Comparison of ENCODE assay signal across 24 mouse cellular contexts in the genomic region with DNA sequence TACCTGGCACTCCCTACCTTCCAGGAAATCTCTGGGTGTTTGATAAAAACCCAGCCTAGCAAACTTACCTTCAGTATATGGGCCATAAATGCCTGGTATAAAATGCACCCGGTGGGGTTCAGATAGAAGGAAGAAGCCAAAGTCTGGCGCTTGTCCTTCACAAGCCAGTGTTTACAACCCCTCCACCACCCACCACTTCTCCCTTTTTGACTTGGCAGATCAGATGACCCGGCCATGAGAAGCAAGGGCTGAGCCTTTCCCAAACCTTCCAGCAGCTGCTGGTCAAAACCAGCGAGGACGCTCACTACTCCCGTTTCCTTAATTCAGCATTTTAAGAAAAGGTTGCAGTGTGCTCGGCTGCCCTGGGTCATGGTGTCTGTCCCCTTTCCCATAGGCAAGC. TPM values are rescaled to one million over a fixed set of nuclear protein-coding genes. Genes with fewer than 3 reads are reported as not detected.
DNase-seq lines count a peak whose midpoint lies in the region; ATAC-seq and TF ChIP-seq lines count a peak whose summit lies in the region.
"Had no signal": no experiment of that assay in that cellular context is flagged by ENCODE, and none has a peak within 500 bp of the region (broad histone marks: within the 10 kb centered on the region; RNA-seq: fewer than 3 reads in every experiment).

No protein-coding gene starts in this region.

- peak; percentile 96 for DNase-seq in heart, adult 11 months
- DNase-seq in spleen, adult 18-20 months, result peak; percentile 19 to 36
- DNase-seq in spleen, postnatal 10 days (ENCODE audit: low spot score in 2 of 2), result no peak
- no peak for DNase-seq in testis, postnatal 14 days (ENCODE audit: low spot score)
- DNase-seq: cerebellum, postnatal 10 days; gastrocnemius, postnatal 36 days; heart, postnatal 14 days; kidney, postnatal 10 days; liver, embryonic 13.5 days; midbrain, embryonic 14.5 days; right cerebral cortex, adult 18-20 months; thymus, postnatal 14 days had no signal

- no peaks in the 10 kb centered on the region for H3K36me3 ChIP-seq in heart, embryonic 11.5 days (ENCODE audit: control insufficient read depth, insufficient read depth, low read length)
- peaks cover 69% of the 10 kb centered on the region for H3K36me3 ChIP-seq in intestine, postnatal 0 days (ENCODE audit: control insufficient read depth, insufficient read depth)
- H3K36me3 ChIP-seq: embryonic facial prominence, embryonic 13.5 days; heart, embryonic 12.5 days; hindbrain, embryonic 13.5 days; limb, embryonic 10.5 days; liver, embryonic 13.5 days; lung, embryonic 15.5 days; neural tube, embryonic 13.5 days had no signal

- no peaks in the 10 kb centered on the region for H3K9me3 ChIP-seq in heart, embryonic 11.5 days (replicated peaks; ENCODE audit: control insufficient read depth, low read length)
- H3K9me3 ChIP-seq in intestine, postnatal 0 days (ENCODE audit: control insufficient read depth), result no peaks in the 10 kb centered on the region
- H3K9me3 ChIP-seq: embryonic facial prominence, embryonic 13.5 days; heart, embryonic 12.5 days; hindbrain, embryonic 13.5 days; limb, embryonic 10.5 days; liver, embryonic 13.5 days; lung, embryonic 15.5 days; neural tube, embryonic 13.5 days had no signal

- no peak overlapping the region for H3K4me3 ChIP-seq in heart, embryonic 11.5 days (ENCODE audit: low read depth, low read length)
- H3K4me3 ChIP-seq in intestine, postnatal 0 days (ENCODE audit: low read depth, low read length), result no peak overlapping the region
- H3K4me3 ChIP-seq: embryonic facial prominence, embryonic 13.5 days; heart, embryonic 12.5 days; hindbrain, embryonic 13.5 days; layer of hippocampus, adult 2 months; limb, embryonic 10.5 days; liver, embryonic 13.5 days; lung, embryonic 15.5 days; neural tube, embryonic 13.5 days had no signal

- TF ChIP-seq CTCF in intestine, postnatal 0 days (IDR thresholded peaks at IDR 0.05; ENCODE audit: low read depth), result no peak

- peaks cover 10% of the 10 kb centered on the region; the same call in 1 of the 2 replicates for H3K27me3 ChIP-seq in heart, embryonic 11.5 days (ENCODE audit: control insufficient read depth, insufficient read depth, low read length)
- H3K27me3 ChIP-seq in intestine, postnatal 0 days (replicated peaks; ENCODE audit: control insufficient read depth, insufficient read depth, low read length), result no peaks in the 10 kb centered on the region
- H3K27me3 ChIP-seq: embryonic facial prominence, embryonic 13.5 days; liver, embryonic 13.5 days; lung, embryonic 15.5 days; neural tube, embryonic 13.5 days had no signal

- 68% methylated on average over 7 of the region's 7 CpGs for WGBS in heart, embryonic 11.5 days (ENCODE audit: insufficient replicate concordance)
- WGBS in intestine, postnatal 0 days, result 35% methylated on average over 7 of the region's 7 CpGs

- no peak for ATAC-seq in heart, embryonic 11.5 days (replicated peaks; ENCODE audit: insufficient number of reproducible peaks, low FRiP score, low TSS enrichment)
- ATAC-seq in intestine, postnatal 0 days, result peak; percentile 52
- ATAC-seq in granulocyte monocyte progenitor cell, adult 5-6 weeks (replicated peaks; ENCODE audit: poor library complexity, severe bottlenecking), result no peak
- ATAC-seq: forebrain, embryonic 14.5 days; inflammation-experienced regulatory T-cells, adult 6 months had no signal

- H3K9ac ChIP-seq in heart, embryonic 11.5 days (ENCODE audit: low read depth, low read length), result no peak overlapping the region
- no peak overlapping the region for H3K9ac ChIP-seq in intestine, postnatal 0 days (ENCODE audit: low read depth, low read length)
- H3K9ac ChIP-seq: embryonic facial prominence, embryonic 13.5 days; heart, embryonic 12.5 days; hindbrain, embryonic 13.5 days; liver, embryonic 13.5 days; lung, embryonic 15.5 days; neural tube, embryonic 13.5 days had no signal

- H3K27ac ChIP-seq in heart, embryonic 11.5 days (ENCODE audit: low read depth, low read length), result no peak overlapping the region
- peak overlapping the region; percentile 58 for H3K27ac ChIP-seq in intestine, postnatal 0 days (ENCODE audit: low read depth, low read length)
- H3K27ac ChIP-seq: embryonic facial prominence, embryonic 13.5 days; hindbrain, embryonic 13.5 days; layer of hippocampus, adult 2 months; liver, embryonic 13.5 days; lung, embryonic 15.5 days; neural tube, embryonic 13.5 days had no signal

- no peak overlapping the region for H3K4me2 ChIP-seq in heart, embryonic 11.5 days
- no peak overlapping the region for H3K4me2 ChIP-seq in intestine, postnatal 0 days (replicated peaks; ENCODE audit: low read depth)
- H3K4me2 ChIP-seq: embryonic facial prominence, embryonic 13.5 days; heart, embryonic 12.5 days; hindbrain, embryonic 13.5 days; liver, embryonic 13.5 days; lung, embryonic 15.5 days; neural tube, embryonic 13.5 days had no signal

- peaks cover 9% of the 10 kb centered on the region for H3K4me1 ChIP-seq in heart, embryonic 11.5 days (ENCODE audit: control insufficient read depth, insufficient read depth, low read length)
- H3K4me1 ChIP-seq in intestine, postnatal 0 days (replicated peaks; ENCODE audit: control insufficient read depth, insufficient read depth, low read length), result peaks cover 19% of the 10 kb centered on the region
- H3K4me1 ChIP-seq: embryonic facial prominence, embryonic 13.5 days; hindbrain, embryonic 13.5 days had no signal

RNA-seq across cellular contexts. Expression of a gene that starts 9.1 kb away (rescaled TPM):
- polyA plus RNA-seq in heart, embryonic 11.5 days (2014; fragmentation: Nextera tagmentation; extraction: Ambion mirVana), result 3.2 and 3.9 TPM in 2 replicates
- 79.5 and 92.3 TPM in 2 replicates for polyA plus RNA-seq in intestine, postnatal 0 days (2015; fragmentation: Nextera tagmentation; extraction: Ambion mirVana)
- 213 and 215 TPM in 2 replicates for total RNA-seq in granulocyte monocyte progenitor cell, adult 5-6 weeks (2014; fragmentation: Nextera tagmentation)
- 171 and 196 TPM in 2 replicates for total RNA-seq in granulocyte monocyte progenitor cell, adult 5-6 weeks (2017)

Comparison
In these comparisons a context has a peak if more than half of its experiments do, and no peak if none do; other contexts are left out.
1. DNase-seq: peak in heart, adult 11 months (single experiment) and spleen, adult 18-20 months (2 of 2); none in spleen, postnatal 10 days (0 of 2) and testis, postnatal 14 days (single experiment).
2. RNA of a gene that starts 9.1 kb away (polyA plus RNA-seq): 79.5 to 92.3 TPM in intestine, postnatal 0 days; 3.2 to 3.9 TPM in heart, embryonic 11.5 days; every median in the first group is over 10 times any median in the second.